Mouse (Mus musculus) induced T-regulatory cell, adult 2 months (primary cell): ENCODE measurements at regions not wholly inside any gene's neighbourhood (a gene's known extent, or its start where the extent isn't known, plus 50 kb on each side); places are given as distances from the start of the nearest gene placed in this dataset.

Source experiments
- DNase-seq: peaks from one replicate; pipeline ENCODE4 v3.0.0-alpha.2; 2012; ENCODE audit warnings: low read depth

- no peak for DNase-seq
These were observed 113.5 kb downstream of the Tfcp2l1 start for GRCm38 (mm10) chr1:118741286-118741685.

GRCm38 (mm10) chr1:118748196-118748595, 120.5 kb downstream of the Tfcp2l1 start:
- no peak for DNase-seq

- no peak for DNase-seq
These were observed 125.1 kb downstream of the Tfcp2l1 start for GRCm38 (mm10) chr1:118752869-118753268.

GRCm38 (mm10) chr1:118756171-118756865, 128.6 kb downstream of the Tfcp2l1 start:
- DNase-seq: no peak

- DNase-seq: no peak
These were observed 129.7 kb downstream of the Tfcp2l1 start for GRCm38 (mm10) chr1:118757340-118758030.

GRCm38 (mm10) chr1:118758031-118758400, 130.3 kb downstream of the Tfcp2l1 start:
- DNase-seq: no peak

- DNase-seq: peak; percentile 69
These were observed 131.6 kb downstream of the Tfcp2l1 start for GRCm38 (mm10) chr1:118759141-118759932.

- no peak for DNase-seq
These were observed 137.8 kb downstream of the Tfcp2l1 start for GRCm38 (mm10) chr1:118765525-118765924.

GRCm38 (mm10) chr1:118768831-118769230, 141.1 kb downstream of the Tfcp2l1 start:
- peak; percentile 2 for DNase-seq

- DNase-seq: peak; percentile 44
These were observed 144.5 kb downstream of the Tfcp2l1 start for GRCm38 (mm10) chr1:118772261-118772660.

- DNase-seq: no peak
These were observed 149.1 kb downstream of the Tfcp2l1 start for GRCm38 (mm10) chr1:118776594-118777441.
